Mouse (Mus musculus): Measurements from ENCODE around the gene Rpl9. TPM values are rescaled to one million over a fixed set of nuclear protein-coding genes. Genes with fewer than 3 reads are reported as not detected.
A peak's percentile ranks its signal among the peaks of the same experiment; 100 is the strongest.

The Rpl9 gene
- 669 and 719 TPM in 2 replicates for polyA plus RNA-seq (2014; fragmentation: Nextera tagmentation; extraction: Ambion mirVana)

DNA sequence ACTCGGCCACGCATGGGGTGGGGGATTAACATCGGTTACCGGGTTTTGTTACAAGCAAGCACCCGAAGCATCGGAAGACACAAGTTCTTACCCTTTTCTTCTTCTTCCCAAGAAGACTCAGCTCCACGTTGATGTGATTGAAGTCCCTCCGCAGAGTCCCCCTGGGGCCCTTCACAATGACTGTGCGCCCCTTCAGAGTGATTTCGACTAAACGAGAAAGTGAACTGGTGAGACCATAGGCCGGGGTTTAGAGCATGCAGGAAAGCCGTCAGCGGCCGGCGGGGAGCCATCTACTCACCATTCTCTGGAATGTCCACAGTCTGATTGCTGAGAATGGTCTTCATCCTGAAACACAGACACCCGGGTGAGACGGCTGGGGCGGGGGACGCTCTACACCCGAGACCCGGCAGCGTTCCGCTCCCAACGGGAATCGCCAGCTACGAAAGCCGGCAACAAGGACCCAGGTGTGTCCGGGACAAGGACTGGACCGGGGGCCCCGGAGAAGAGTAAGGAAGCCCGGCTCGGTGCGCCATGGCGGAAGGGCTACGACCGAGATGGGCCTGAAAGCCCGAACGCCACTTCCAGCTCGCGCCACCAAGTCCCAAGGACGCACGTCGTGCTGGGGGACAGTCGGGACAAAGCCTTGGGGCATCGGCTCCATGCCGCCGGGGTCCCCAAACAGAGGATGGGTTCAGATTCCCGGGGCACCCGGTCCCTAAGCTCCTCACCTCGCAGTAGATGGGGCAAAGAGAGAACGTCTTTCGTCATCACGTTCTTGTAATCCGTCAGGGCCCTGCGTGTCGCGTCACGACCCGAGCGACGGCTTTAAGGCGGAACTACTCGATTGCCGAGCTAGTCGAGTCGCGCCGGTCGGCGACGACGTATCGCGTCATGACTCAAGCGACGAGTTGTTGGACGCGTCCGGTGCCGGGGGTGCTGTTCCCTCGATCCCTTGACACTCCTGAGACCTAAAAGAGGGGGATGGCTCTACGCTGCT, at the start of gene Rpl9, which contains the start of gene Lias:
TSS of gene Rpl9 (minus strand) at position 797 of the 997 bp plus-strand sequence.
TSS of gene Lias (plus strand) at position 850 of the 997 bp plus-strand sequence.
- ATAC-seq (ENCODE audit: low FRiP score, low TSS enrichment) (peak; percentile 97), DNase-seq (peak; percentile 99)
- Histone ChIP-seq H3K4me3 (replicated peaks; ENCODE audit: low read depth, low read length) (peak within 1 kb of the TSS; percentile 95), H3K9me3 (ENCODE audit: control insufficient read depth, low read length) (no peaks in the 10 kb centered on the region), H3K4me1 (ENCODE audit: control insufficient read depth, insufficient read depth, low read length) (peaks cover 10% of the 10 kb centered on the region), H3K27ac (replicated peaks; ENCODE audit: low read depth, low read length) (peak within 1 kb of the TSS; percentile 95), H3K9ac (replicated peaks; ENCODE audit: low read length) (peak within 1 kb of the TSS; percentile 99), H3K4me2 (ENCODE audit: low read length) (peak within 1 kb of the TSS; percentile 84), H3K36me3 (ENCODE audit: control insufficient read depth, insufficient read depth, low read length) (peaks cover 38% of the 10 kb centered on the region), H3K27me3 (ENCODE audit: control insufficient read depth, insufficient read depth, low read length) (no peaks in the 10 kb centered on the region)
- WGBS: under 1% methylated on average over 83 of the region's 83 CpGs

DNA sequence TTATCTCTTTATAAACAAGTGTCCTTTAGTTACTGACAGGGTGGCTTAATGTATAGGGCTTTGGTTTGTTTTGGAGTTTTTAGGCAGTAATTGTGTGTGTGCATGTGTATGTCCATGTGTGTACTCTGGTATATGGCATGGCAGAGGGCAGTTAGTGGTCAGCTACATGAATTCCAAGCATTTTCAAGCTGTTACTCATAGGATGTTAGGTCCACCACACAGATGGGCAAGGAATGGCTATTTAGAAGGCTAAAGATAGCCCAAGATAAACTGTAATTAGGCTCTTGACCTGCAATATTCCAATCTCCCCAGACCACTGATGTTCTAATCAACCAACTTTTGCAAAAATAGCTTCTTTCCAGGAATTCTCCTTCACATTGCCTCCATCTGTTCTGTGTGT, 46.8 kb upstream of the Rpl9 start:
- no peak for ATAC-seq (ENCODE audit: low FRiP score, low TSS enrichment)
- H3K4me1 ChIP-seq (ENCODE audit: control insufficient read depth, insufficient read depth, low read length): peaks cover 6% of the 10 kb centered on the region; the same call in 1 of the 2 replicates
- H3K4me3 ChIP-seq (replicated peaks; ENCODE audit: low read depth, low read length): no peak overlapping the region
- H3K9ac ChIP-seq (replicated peaks; ENCODE audit: low read length): no peak overlapping the region
- H3K27me3 ChIP-seq (ENCODE audit: control insufficient read depth, insufficient read depth, low read length): no peaks in the 10 kb centered on the region
- no peak overlapping the region for H3K27ac ChIP-seq (replicated peaks; ENCODE audit: low read depth, low read length)
- no peak overlapping the region for H3K4me2 ChIP-seq (ENCODE audit: low read length)
- no peak for DNase-seq
- no peaks in the 10 kb centered on the region for H3K9me3 ChIP-seq (ENCODE audit: control insufficient read depth, low read length)
- no peaks in the 10 kb centered on the region for H3K36me3 ChIP-seq (ENCODE audit: control insufficient read depth, insufficient read depth, low read length)

DNA sequence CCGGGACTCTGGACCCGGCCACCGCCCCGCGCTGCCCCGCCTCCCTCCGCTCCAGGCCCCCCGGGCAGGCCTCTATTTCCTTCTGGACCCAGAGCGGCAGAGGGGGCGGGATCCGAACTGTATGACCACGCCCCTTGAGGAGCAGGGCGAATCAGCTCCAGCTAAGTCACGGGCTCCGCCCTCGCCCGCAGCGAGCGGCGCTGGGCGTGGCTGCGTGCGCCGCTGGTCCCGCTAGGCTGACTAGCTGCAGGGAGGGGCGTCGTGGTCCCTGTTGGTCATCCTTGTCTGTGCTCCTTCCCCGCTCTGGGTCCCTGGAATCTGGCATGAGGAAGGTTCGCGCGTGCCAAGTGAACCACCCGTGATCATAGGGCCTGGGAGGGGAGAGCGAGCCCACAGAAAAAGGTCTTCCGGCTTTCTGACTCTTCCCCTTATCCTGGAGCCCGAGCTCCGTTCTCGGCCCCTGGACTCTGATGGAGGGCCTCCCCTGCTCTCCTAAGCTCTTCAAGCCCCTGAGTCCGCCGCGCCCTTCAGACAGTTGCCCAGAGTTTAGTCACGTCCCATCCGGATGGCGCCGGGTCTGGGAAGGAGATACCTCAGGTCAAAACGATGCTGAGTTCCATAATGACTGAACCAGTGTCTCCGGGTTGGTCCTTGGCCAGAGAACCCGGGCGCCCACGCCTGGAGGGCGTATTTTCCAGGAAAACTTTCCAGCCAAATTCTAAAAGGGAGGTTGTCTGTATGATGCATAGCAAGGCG, 44.7 kb upstream of the Rpl9 start, which contains the start of gene Ugdh:
TSS of gene Ugdh (minus strand) at position 144 of the 756 bp plus-strand sequence.
- under 1% methylated on average over 51 of the region's 51 CpGs for WGBS
- DNase-seq (peak; percentile 98), ATAC-seq (ENCODE audit: low FRiP score, low TSS enrichment) (peak; percentile 98)
- peaks cover 6% of the 10 kb centered on the region; the same call in 1 of the 2 replicates for H3K4me1 ChIP-seq (ENCODE audit: control insufficient read depth, insufficient read depth, low read length)
- H3K36me3 ChIP-seq (ENCODE audit: control insufficient read depth, insufficient read depth, low read length): no peaks in the 10 kb centered on the region
- peak within 1 kb of the TSS; percentile 82 for H3K9ac ChIP-seq (replicated peaks; ENCODE audit: low read length)
- peak within 1 kb of the TSS; percentile 78 for H3K4me3 ChIP-seq (replicated peaks; ENCODE audit: low read depth, low read length)
- H3K9me3 ChIP-seq (ENCODE audit: control insufficient read depth, low read length): no peaks in the 10 kb centered on the region
- peak within 1 kb of the TSS; percentile 87 for H3K4me2 ChIP-seq (ENCODE audit: low read length)
- H3K27ac ChIP-seq (replicated peaks; ENCODE audit: low read depth, low read length): peak within 1 kb of the TSS; percentile 83
- H3K27me3 ChIP-seq (ENCODE audit: control insufficient read depth, insufficient read depth, low read length): no peaks in the 10 kb centered on the region

DNA sequence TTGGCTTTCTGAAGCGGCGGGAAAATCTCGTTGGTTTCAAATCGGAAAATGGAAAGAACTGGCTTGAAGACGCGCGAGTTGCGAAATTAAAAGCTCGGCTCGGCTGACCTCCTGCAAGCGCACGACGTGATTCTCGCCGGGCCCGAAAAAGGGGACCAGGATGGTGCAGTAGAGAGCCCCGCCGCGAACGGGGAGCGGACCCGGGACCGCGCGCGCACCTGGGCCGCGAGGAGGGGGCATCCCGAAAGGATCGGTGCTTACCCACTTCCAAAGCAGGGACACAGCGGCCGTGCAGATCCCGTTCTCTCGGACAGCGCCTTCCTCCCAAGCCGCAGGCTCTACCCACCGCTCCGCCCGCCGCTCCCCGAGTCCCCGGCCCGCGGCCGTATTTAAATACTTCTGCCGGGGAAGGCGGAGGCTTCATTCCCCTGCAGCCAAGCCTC, 44.1 kb upstream of the Rpl9 start:
- no peak for ATAC-seq (ENCODE audit: low FRiP score, low TSS enrichment)
- WGBS: under 1% methylated on average over 47 of the region's 47 CpGs

DNA sequence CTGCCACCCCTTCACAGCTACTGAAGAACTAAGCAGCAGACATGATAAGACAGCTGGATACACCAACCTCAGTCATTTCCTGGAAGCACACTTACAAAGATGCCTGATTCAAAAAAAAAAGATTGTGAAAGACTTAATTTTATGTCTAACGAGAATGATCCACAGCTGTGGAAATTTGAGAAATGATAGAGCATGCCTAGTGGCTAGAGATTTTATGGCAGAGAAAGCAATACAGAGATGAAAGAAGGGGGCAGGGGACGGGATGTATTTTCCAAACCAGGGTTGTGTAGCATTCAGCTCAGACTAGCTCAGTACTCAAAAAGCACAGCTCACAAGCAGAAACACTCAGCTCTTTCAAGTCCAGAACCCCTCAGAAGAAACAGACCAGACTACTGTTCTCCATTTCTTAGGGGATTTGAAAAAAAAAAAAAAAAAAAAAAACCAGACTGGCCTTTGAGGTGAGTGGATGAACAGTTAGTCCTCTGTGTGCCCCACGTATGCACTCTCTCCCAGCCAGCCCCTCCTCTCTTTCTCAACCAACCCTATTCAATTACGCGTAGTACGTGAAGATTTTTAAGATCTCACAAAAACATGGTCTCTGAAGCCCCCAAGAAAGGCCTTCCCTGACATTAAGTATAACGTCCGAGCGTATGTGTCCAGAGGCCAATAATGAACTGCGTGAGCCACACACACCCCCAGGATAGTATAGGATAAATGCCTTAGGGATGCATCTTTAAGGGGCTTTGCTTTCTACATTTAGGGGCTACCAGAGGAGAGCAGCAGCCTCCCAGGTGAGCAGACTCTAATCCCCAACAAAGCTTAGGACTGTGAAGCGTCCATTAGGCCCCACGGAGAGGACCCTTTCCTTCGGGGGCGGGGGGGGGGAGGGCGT, 43.5 kb upstream of the Rpl9 start:
- ATAC-seq (ENCODE audit: low FRiP score, low TSS enrichment) (peak; percentile 18; the same call in 1 of the 2 replicates), DNase-seq (peak; percentile 63)
- peak overlapping the region; percentile 83 for H3K27ac ChIP-seq (replicated peaks; ENCODE audit: low read depth, low read length)
- H3K36me3 ChIP-seq (ENCODE audit: control insufficient read depth, insufficient read depth, low read length): no peaks in the 10 kb centered on the region
- peak overlapping the region; percentile 78 for H3K4me3 ChIP-seq (replicated peaks; ENCODE audit: low read depth, low read length)
- 3% methylated on average over 15 of the region's 15 CpGs for WGBS
- H3K27me3 ChIP-seq (ENCODE audit: control insufficient read depth, insufficient read depth, low read length): no peaks in the 10 kb centered on the region
- peaks cover 6% of the 10 kb centered on the region; the same call in 1 of the 2 replicates for H3K4me1 ChIP-seq (ENCODE audit: control insufficient read depth, insufficient read depth, low read length)
- H3K4me2 ChIP-seq (ENCODE audit: low read length): peak overlapping the region; percentile 87
- H3K9me3 ChIP-seq (ENCODE audit: control insufficient read depth, low read length): no peaks in the 10 kb centered on the region
- peak overlapping the region; percentile 82 for H3K9ac ChIP-seq (replicated peaks; ENCODE audit: low read length)

More for the DNA sequence above, 44.1 kb upstream of the Rpl9 start:
- H3K27me3 ChIP-seq (ENCODE audit: control insufficient read depth, insufficient read depth, low read length): no peaks in the 10 kb centered on the region
- peak overlapping the region; percentile 83 for H3K27ac ChIP-seq (replicated peaks; ENCODE audit: low read depth, low read length)
- peak overlapping the region; percentile 82 for H3K9ac ChIP-seq (replicated peaks; ENCODE audit: low read length)
- H3K4me3 ChIP-seq (replicated peaks; ENCODE audit: low read depth, low read length): peak overlapping the region; percentile 78
- peak; percentile 70 for DNase-seq
- peaks cover 6% of the 10 kb centered on the region; the same call in 1 of the 2 replicates for H3K4me1 ChIP-seq (ENCODE audit: control insufficient read depth, insufficient read depth, low read length)
- peak overlapping the region; percentile 87 for H3K4me2 ChIP-seq (ENCODE audit: low read length)
- H3K9me3 ChIP-seq (ENCODE audit: control insufficient read depth, low read length): no peaks in the 10 kb centered on the region
- H3K36me3 ChIP-seq (ENCODE audit: control insufficient read depth, insufficient read depth, low read length): no peaks in the 10 kb centered on the region

DNA sequence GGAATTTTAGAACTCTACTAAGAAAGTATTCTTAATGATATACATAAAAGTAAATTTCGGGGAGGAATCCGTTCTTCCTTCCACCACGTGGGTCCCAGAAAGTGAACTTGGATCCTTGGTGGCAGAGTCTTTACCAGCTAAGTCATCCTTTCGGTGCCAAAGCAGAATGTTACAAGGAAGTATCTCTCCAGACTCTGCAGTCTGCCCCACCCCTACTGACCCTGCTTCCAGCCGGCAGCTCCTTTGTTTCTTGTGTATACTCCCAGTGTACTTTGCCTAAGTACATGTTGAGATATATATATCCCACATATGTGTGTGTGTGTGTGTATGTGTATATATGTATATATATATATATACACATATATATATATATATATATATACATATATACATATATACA, 38.2 kb upstream of the Rpl9 start:
- H3K9me3 ChIP-seq (ENCODE audit: control insufficient read depth, low read length): no peaks in the 10 kb centered on the region
- H3K4me2 ChIP-seq (ENCODE audit: low read length): no peak overlapping the region
- peaks cover 19% of the 10 kb centered on the region for H3K36me3 ChIP-seq (ENCODE audit: control insufficient read depth, insufficient read depth, low read length)
- no peak overlapping the region for H3K4me3 ChIP-seq (replicated peaks; ENCODE audit: low read depth, low read length)
- H3K27ac ChIP-seq (replicated peaks; ENCODE audit: low read depth, low read length): no peak overlapping the region
- no peak for ATAC-seq (ENCODE audit: low FRiP score, low TSS enrichment)
- H3K4me1 ChIP-seq (ENCODE audit: control insufficient read depth, insufficient read depth, low read length): peaks cover 6% of the 10 kb centered on the region; the same call in 1 of the 2 replicates
- DNase-seq: no peak
- H3K27me3 ChIP-seq (ENCODE audit: control insufficient read depth, insufficient read depth, low read length): no peaks in the 10 kb centered on the region
- WGBS: 94% methylated on average over 5 of the region's 5 CpGs
- no peak overlapping the region for H3K9ac ChIP-seq (replicated peaks; ENCODE audit: low read length)

DNA sequence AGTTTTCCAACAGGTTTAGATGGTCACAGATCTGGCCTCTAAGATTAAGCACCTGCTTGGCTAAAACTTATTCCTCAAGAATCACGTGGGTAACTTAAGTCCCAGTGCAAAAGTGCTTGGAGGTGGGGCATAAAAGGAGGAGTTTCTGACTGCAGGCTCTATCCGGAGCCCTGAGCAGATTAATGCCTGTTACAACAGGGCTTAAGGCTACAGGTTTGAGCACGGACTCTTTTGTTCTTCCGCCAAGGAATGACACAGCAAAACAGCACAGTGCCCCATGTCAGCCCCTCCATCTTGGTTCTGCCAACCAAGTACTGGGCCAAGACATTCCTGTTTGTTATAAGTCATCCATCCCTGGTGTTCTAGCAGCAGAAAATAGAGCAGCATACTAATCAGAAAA, 37.1 kb upstream of the Rpl9 start:
- no peak overlapping the region for H3K27ac ChIP-seq (replicated peaks; ENCODE audit: low read depth, low read length)
- peaks cover 27% of the 10 kb centered on the region for H3K36me3 ChIP-seq (ENCODE audit: control insufficient read depth, insufficient read depth, low read length)
- H3K27me3 ChIP-seq (ENCODE audit: control insufficient read depth, insufficient read depth, low read length): no peaks in the 10 kb centered on the region
- WGBS: 35% methylated on average over 4 of the region's 4 CpGs
- ATAC-seq (ENCODE audit: low FRiP score, low TSS enrichment): no peak
- H3K9me3 ChIP-seq (ENCODE audit: control insufficient read depth, low read length): no peaks in the 10 kb centered on the region
- no peak overlapping the region for H3K4me2 ChIP-seq (ENCODE audit: low read length)
- DNase-seq: no peak
- no peaks in the 10 kb centered on the region for H3K4me1 ChIP-seq (ENCODE audit: control insufficient read depth, insufficient read depth, low read length)
- H3K9ac ChIP-seq (replicated peaks; ENCODE audit: low read length): no peak overlapping the region
- H3K4me3 ChIP-seq (replicated peaks; ENCODE audit: low read depth, low read length): no peak overlapping the region
